Mouse (Mus musculus) lung, postnatal 0 days (tissue): Measurements from ENCODE around the gene Gm47289. TPM values are rescaled to one million over a fixed set of nuclear protein-coding genes. Genes with fewer than 3 reads are reported as not detected.

Experiments
- ATAC-seq: fragments of 200-750 bp; cut with Nextera tagmentation; 2 replicates; pipeline ENCODE4 v1.8.0; 2017; ENCODE audit warnings: moderate library complexity
- DNase-seq: peaks from one replicate; pipeline ENCODE4 v3.0.0-alpha.2; 2016; ENCODE audit warnings: low spot score
- H3K27ac ChIP-seq: fragments of 300-500 bp; sonication (generic); 2 replicates; pipeline ENCODE4 v1.5.1; 2014; ENCODE audit warnings: antibody characterized with exemption, mild to moderate bottlenecking, low read length, mixed read lengths
- H3K27me3 ChIP-seq: fragments of 300-500 bp; sonication (generic); replicated peaks from 2 replicates; pipeline ENCODE4 v1.6.1; 2014; ENCODE audit warnings: low read length, mixed read lengths; ENCODE audit not compliant: insufficient read depth
- H3K36me3 ChIP-seq: fragments of 300-500 bp; sonication (generic); 2 replicates; pipeline ENCODE4 v1.6.1; 2014; ENCODE audit warnings: low read length, mixed read lengths; ENCODE audit not compliant: insufficient read depth
- H3K4me1 ChIP-seq: fragments of 300-500 bp; sonication (generic); 2 replicates; pipeline ENCODE4 v1.6.1; 2014; ENCODE audit warnings: antibody characterized with exemption, low read depth, low read length, mixed read lengths; ENCODE audit not compliant: insufficient read depth
- H3K4me2 ChIP-seq: fragments of 300-500 bp; sonication (generic); replicated peaks from 2 replicates; pipeline ENCODE4 v1.6.1; 2014; ENCODE audit warnings: low read depth, mild to moderate bottlenecking, low read length, moderate library complexity, mixed read lengths
- H3K4me3 ChIP-seq: fragments of 300-500 bp; sonication (generic); 2 replicates; pipeline ENCODE4 v1.5.1; 2014; ENCODE audit warnings: low read depth, low read length
- H3K9ac ChIP-seq: fragments of 300-500 bp; sonication (generic); replicated peaks from 2 replicates; pipeline ENCODE4 v1.6.1; 2014; ENCODE audit warnings: low read depth, mild to moderate bottlenecking
- H3K9me3 ChIP-seq: fragments of 300-500 bp; sonication (generic); 2 replicates; pipeline ENCODE4 v1.6.1; 2016; ENCODE audit warnings: low read length, mixed read lengths
- CTCF ChIP-seq: IDR thresholded peaks from 2 replicates; pipeline ENCODE4 v1.5.1; 2016; ENCODE audit warnings: antibody characterized with exemption, mild to moderate bottlenecking
- EP300 ChIP-seq: IDR thresholded peaks from 2 replicates; pipeline ENCODE4 v1.6.1; 2016; ENCODE audit warnings: antibody characterized with exemption, mild to moderate bottlenecking, control low read depth
- WGBS: fragments of 180-500 bp; shearing (Covaris S2); extraction: QIAGEN DNeasy Blood & Tissue Kit; methylation state at CpG from one replicate; pipeline ENCODE4 v1.1.7; 2014; 5-methylcytosine and 5-hydroxymethylcytosine counted together
- polyA plus RNA-seq: library from polyadenylated mRNA; unstranded; fragments of >200 nt; fragmentation: Nextera tagmentation; extraction: Ambion mirVana; gene quantifications from 2 replicates; pipeline ENCODE4 v1.2.1, GENCODE M21; 2015

The Gm47289 gene
- polyA plus RNA-seq, 1 experiment from 2014 or later: not detected

GRCm38 (mm10) chr9:119167608-119168007, 8.6 kb downstream of the Gm47289 start:
- TF ChIP-seq CTCF (no peak), EP300 (no peak)
- Histone ChIP-seq H3K36me3 (no peaks in the 10 kb centered on the region), H3K9ac (no peak overlapping the region), H3K27me3 (no peaks in the 10 kb centered on the region), H3K27ac (no peak overlapping the region), H3K9me3 (no peaks in the 10 kb centered on the region), H3K4me2 (no peak overlapping the region), H3K4me1 (no peaks in the 10 kb centered on the region), H3K4me3 (no peak overlapping the region)
- WGBS: 87% methylated on average over 2 of the region's 2 CpGs
- ATAC-seq: no peak
- DNase-seq: no peak

- DNase-seq (no peak), ATAC-seq (no peak)
- no peaks in the 10 kb centered on the region for H3K36me3 ChIP-seq
- no peaks in the 10 kb centered on the region for H3K27me3 ChIP-seq
- H3K9ac ChIP-seq: no peak overlapping the region
- H3K4me3 ChIP-seq: no peak overlapping the region
- 82% methylated on average over 11 of the region's 11 CpGs for WGBS
- no peaks in the 10 kb centered on the region for H3K9me3 ChIP-seq
- TF ChIP-seq EP300 (no peak), CTCF (no peak)
- no peak overlapping the region for H3K4me2 ChIP-seq
- no peak overlapping the region for H3K27ac ChIP-seq
- H3K4me1 ChIP-seq: no peaks in the 10 kb centered on the region; the same call in 1 of the 2 replicates
These were observed 20.3 kb downstream of the Gm47289 start for GRCm38 (mm10) chr9:119179292-119179691.

- Histone ChIP-seq H3K27me3 (no peaks in the 10 kb centered on the region), H3K9me3 (no peaks in the 10 kb centered on the region), H3K9ac (no peak overlapping the region), H3K27ac (no peak overlapping the region), H3K36me3 (no peaks in the 10 kb centered on the region), H3K4me1 (no peaks in the 10 kb centered on the region; the same call in 1 of the 2 replicates), H3K4me3 (no peak overlapping the region), H3K4me2 (no peak overlapping the region)
- TF ChIP-seq EP300 (peak; percentile 44), CTCF (no peak)
- ATAC-seq (peak; percentile 72), DNase-seq (peak; percentile 70)
- 9% methylated on average over 3 of the region's 3 CpGs for WGBS
These were observed 22.3 kb downstream of the Gm47289 start for GRCm38 (mm10) chr9:119181241-119181728.

- ATAC-seq: no peak; the same call in 1 of the 2 replicates
- WGBS: 30% methylated on average over 11 of the region's 11 CpGs
- TF ChIP-seq CTCF: peak; percentile 75
- TF ChIP-seq EP300: no peak
- no peak overlapping the region for H3K9ac ChIP-seq
- H3K4me2 ChIP-seq: no peak overlapping the region
- DNase-seq: peak; percentile 49
- H3K4me1 ChIP-seq: no peaks in the 10 kb centered on the region
- H3K27me3 ChIP-seq: no peaks in the 10 kb centered on the region
- H3K36me3 ChIP-seq: no peaks in the 10 kb centered on the region
- no peak overlapping the region for H3K27ac ChIP-seq
- H3K9me3 ChIP-seq: no peaks in the 10 kb centered on the region
- H3K4me3 ChIP-seq: no peak overlapping the region
These were observed 33.4 kb downstream of the Gm47289 start for GRCm38 (mm10) chr9:119192202-119192990.

- Histone ChIP-seq H3K36me3 (no peaks in the 10 kb centered on the region), H3K4me2 (no peak overlapping the region), H3K9ac (no peak overlapping the region), H3K9me3 (no peaks in the 10 kb centered on the region), H3K4me1 (no peaks in the 10 kb centered on the region), H3K27me3 (no peaks in the 10 kb centered on the region), H3K4me3 (no peak overlapping the region), H3K27ac (no peak overlapping the region)
- TF ChIP-seq CTCF (no peak), EP300 (no peak)
- DNase-seq (peak; percentile 23), ATAC-seq (peak; percentile 25; the same call in 1 of the 2 replicates)
- WGBS: 45% methylated on average over 10 of the region's 10 CpGs
These were observed 40.3 kb downstream of the Gm47289 start for GRCm38 (mm10) chr9:119199151-119199861.

- DNase-seq: no peak
- H3K36me3 ChIP-seq: no peaks in the 10 kb centered on the region
- no peak for ATAC-seq
- no peaks in the 10 kb centered on the region for H3K4me1 ChIP-seq
- H3K27me3 ChIP-seq: no peaks in the 10 kb centered on the region
- WGBS: 86% methylated on average over 5 of the region's 5 CpGs
- H3K27ac ChIP-seq: no peak overlapping the region
- H3K9me3 ChIP-seq: no peaks in the 10 kb centered on the region
- no peak overlapping the region for H3K4me3 ChIP-seq
- H3K4me2 ChIP-seq: no peak overlapping the region
- TF ChIP-seq CTCF: no peak
- TF ChIP-seq EP300: no peak
- H3K9ac ChIP-seq: no peak overlapping the region
These were observed 42.7 kb downstream of the Gm47289 start for GRCm38 (mm10) chr9:119201653-119202052.
